Mouse (Mus musculus) small intestine, adult 2 months (tissue): Measurements from ENCODE around the gene Jak1.

Experiments
- CTCF ChIP-seq: fragments of 200-500 bp; IDR thresholded peaks from 2 replicates; pipeline ENCODE4 v1.5.1; 2012; ENCODE audit warnings: low read depth, mild to moderate bottlenecking, control low read depth, inconsistent platforms, low read length, moderate library complexity, mixed read lengths; ENCODE audit not compliant: insufficient replicate concordance, insufficient read length; ENCODE audit errors: extremely low read depth
- POLR2A ChIP-seq: fragments of 200-500 bp; IDR thresholded peaks from 2 replicates; pipeline ENCODE4 v1.6.1; 2012; ENCODE audit warnings: low read depth, mild to moderate bottlenecking, control low read depth, inconsistent platforms, low read length, moderate library complexity

DNA sequence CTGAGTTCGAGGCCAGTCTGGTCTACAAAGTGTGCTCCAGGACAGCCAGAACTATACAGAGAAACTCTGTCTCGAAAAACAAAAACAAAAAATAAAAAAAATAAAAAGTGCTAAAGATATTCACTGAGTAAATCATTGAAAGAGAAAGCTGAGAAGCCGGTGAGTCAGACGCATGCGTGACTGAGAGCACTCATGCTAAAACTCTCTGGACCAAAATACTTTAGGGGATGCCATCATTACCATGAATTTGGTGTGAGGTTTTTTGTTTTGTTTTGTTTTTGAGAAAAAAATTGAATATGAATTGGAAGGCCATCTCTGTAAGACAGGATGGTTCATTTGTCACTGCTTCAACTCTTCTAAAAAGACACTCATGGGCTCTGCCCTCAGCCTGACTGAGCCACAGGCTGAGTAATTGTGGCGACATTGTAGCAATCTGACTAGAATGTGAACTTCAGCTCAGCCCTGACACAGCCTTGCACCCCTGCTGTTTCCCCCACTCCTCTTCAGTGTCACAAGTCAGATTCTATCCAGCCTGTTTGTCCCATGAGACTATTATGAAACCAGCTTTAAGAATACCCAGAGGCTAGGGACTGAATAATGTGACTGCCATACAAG is 11.5 kb upstream of the Jak1 start:
- TF ChIP-seq POLR2A (no peak), CTCF (no peak)
